Mouse (Mus musculus) right cerebral cortex, postnatal 4 days (tissue): ENCODE measurements at regions not wholly inside any gene's neighbourhood (a gene's known extent, or its start where the extent isn't known, plus 50 kb on each side); places are given as distances from the start of the nearest gene placed in this dataset.

Experiments
- DNase-seq: peaks from one replicate; pipeline ENCODE4 v3.0.0-alpha.2; 2022

GRCm38 (mm10) chr8:65443266-65443665, 174.4 kb upstream of the March1 start:
- no peak for DNase-seq

GRCm38 (mm10) chr8:65420870-65421269, 196.8 kb upstream of the March1 start:
- DNase-seq = peak; percentile 15

- DNase-seq = no peak
Measured at GRCm38 (mm10) chr8:65417897-65418296, 199.8 kb upstream of the March1 start.

- DNase-seq = no peak
Measured at GRCm38 (mm10) chr8:65414201-65414600, 203.5 kb upstream of the March1 start.

GRCm38 (mm10) chr8:65412291-65412690, 205.4 kb upstream of the March1 start:
- DNase-seq = no peak

GRCm38 (mm10) chr8:65395755-65396154, 221.9 kb upstream of the March1 start:
- DNase-seq = no peak

GRCm38 (mm10) chr8:65355990-65356389, 226.6 kb upstream of the BC030870 start:
- no peak for DNase-seq

GRCm38 (mm10) chr8:65349396-65349795, 220.0 kb upstream of the BC030870 start:
- DNase-seq = peak; percentile 39

GRCm38 (mm10) chr8:65331136-65331535, 201.8 kb upstream of the BC030870 start:
- DNase-seq = no peak

GRCm38 (mm10) chr8:65288687-65289086, 159.3 kb upstream of the BC030870 start:
- no peak for DNase-seq

GRCm38 (mm10) chr8:65280390-65280789, 151.0 kb upstream of the BC030870 start:
- no peak for DNase-seq
